Mouse (Mus musculus): ENCODE data around the gene Uncx. TPM values are rescaled to one million over a fixed set of nuclear protein-coding genes. Genes with fewer than 3 reads are reported as not detected.

Uncx gene
- total RNA-seq, 2 experiments from 2014 or later: not detected

Other genes starting within 250 kb of the Uncx start
- 1 to 10 TPM; 5.4 to 6.9 TPM for gene Adap1, start 217.9 kb upstream of the Uncx start, total RNA-seq (2021)
- gene Cox19, start 192.1 kb upstream of the Uncx start, total RNA-seq (2021): 10 to 100 TPM; 58.0 to 61.4 TPM
- not detected for gene Cyp2w1, start 190.9 kb upstream of the Uncx start, total RNA-seq (2021)
- 10 to 100 TPM in 1 of 2 experiments, 1 to 10 TPM in 1; 8.8 to 10.2 TPM for gene Gpr146, start 165.8 kb upstream of the Uncx start, total RNA-seq (2021)
- under 1 TPM; 0.80 to 0.88 TPM for gene C130050O18Rik, start 138.2 kb upstream of the Uncx start, total RNA-seq (2021)
- gene Gper1, start 120.3 kb upstream of the Uncx start, total RNA-seq (2021): 1 to 10 TPM; 3.9 to 4.4 TPM
- gene 3110082I17Rik, start 83.0 kb upstream of the Uncx start, total RNA-seq (2021): 10 to 100 TPM; 12.3 to 12.6 TPM
- 10 to 100 TPM; 13.6 to 13.7 TPM for gene Zfand2a, start 58.9 kb upstream of the Uncx start, total RNA-seq (2021)
- gene Micall2, start 192.8 kb downstream of the Uncx start, total RNA-seq (2021): 1 to 10 TPM; 5.5 to 6.1 TPM
- gene Ints1, start 232.2 kb downstream of the Uncx start, total RNA-seq (2021): 10 to 100 TPM; 43.6 to 58.4 TPM
- 10 to 100 TPM in 1 of 2 experiments, 1 to 10 TPM in 1; 8.9 to 11.7 TPM for gene Mafk, start 248.0 kb downstream of the Uncx start, total RNA-seq (2021)